Mouse (Mus musculus): ENCODE results near the gene Qpctl.

Gene Qpctl

DNA sequence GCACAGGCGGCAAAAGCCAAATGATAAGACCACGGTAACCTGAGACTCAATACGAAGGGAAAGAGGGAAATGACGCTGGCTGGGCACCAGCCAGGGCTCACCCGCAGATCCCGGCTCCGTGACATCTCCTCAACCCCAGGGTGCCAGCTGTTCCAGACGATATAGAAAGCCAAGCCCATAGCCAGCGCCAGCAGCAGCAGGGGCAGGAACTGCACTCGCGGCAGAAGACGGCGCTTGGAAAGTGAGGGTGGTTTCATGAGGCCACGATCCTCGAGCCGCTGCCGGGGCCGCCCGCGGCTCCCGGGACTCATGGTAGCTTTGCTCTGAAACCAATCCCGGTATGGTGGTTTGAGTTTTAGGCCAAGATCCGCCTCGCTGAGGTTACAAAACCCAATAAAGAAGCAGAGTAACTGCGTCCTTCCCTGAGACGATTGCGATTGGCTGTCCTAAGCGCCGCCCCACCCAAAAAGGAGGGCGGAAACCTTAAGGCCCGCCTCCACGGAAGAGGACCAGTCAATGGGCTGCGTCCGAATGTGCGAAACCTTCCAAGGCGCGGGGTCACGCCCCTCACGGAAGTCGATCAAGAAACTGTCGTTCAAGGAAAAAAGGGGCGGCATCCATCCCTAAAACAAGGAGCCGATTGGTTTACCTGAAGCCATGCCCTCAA lies at the start of gene Qpctl:
Gene Qpctl, minus strand, starts transcription at position 417 of the 667 bp plus-strand sequence.
- peak within 1 kb of the TSS; percentile 99 for H3K4me3 ChIP-seq (replicated peaks; ENCODE audit: low read length)
- H3K36me3 ChIP-seq (ENCODE audit: insufficient read depth, low read length) = peaks cover 57% of the 10 kb centered on the region
- H3K27me3 ChIP-seq (ENCODE audit: insufficient read depth, low read length) = no peaks in the 10 kb centered on the region
- peaks cover 40% of the 10 kb centered on the region for H3K4me1 ChIP-seq (replicated peaks; ENCODE audit: low read depth, low read length)
- no peak for TF ChIP-seq CTCF (conservative IDR thresholded peaks at IDR 0.05; ENCODE audit: low read length)
- TF ChIP-seq POU5F1 (IDR thresholded peaks at IDR 0.05; ENCODE audit: borderline replicate concordance, low read length) = no peak
- no peak for TF ChIP-seq NANOG (IDR thresholded peaks at IDR 0.05; ENCODE audit: borderline replicate concordance, low read length)
- no peaks in the 10 kb centered on the region for H3K9me3 ChIP-seq (ENCODE audit: low read length)

- Histone ChIP-seq H3K27me3 (ENCODE audit: insufficient read depth, low read length) (no peaks in the 10 kb centered on the region), H3K4me3 (replicated peaks; ENCODE audit: low read length) (no peak overlapping the region), H3K4me1 (replicated peaks; ENCODE audit: low read depth, low read length) (peaks cover 66% of the 10 kb centered on the region), H3K9me3 (ENCODE audit: low read length) (no peaks in the 10 kb centered on the region), H3K36me3 (ENCODE audit: insufficient read depth, low read length) (peaks cover 39% of the 10 kb centered on the region)
- TF ChIP-seq CTCF (conservative IDR thresholded peaks at IDR 0.05; ENCODE audit: low read length) (peak; percentile 99), POU5F1 (IDR thresholded peaks at IDR 0.05; ENCODE audit: borderline replicate concordance, low read length) (no peak)
These were observed 48.9 kb upstream of the Qpctl start for GRCm38 (mm10) chr7:19197985-19198384.

DNA sequence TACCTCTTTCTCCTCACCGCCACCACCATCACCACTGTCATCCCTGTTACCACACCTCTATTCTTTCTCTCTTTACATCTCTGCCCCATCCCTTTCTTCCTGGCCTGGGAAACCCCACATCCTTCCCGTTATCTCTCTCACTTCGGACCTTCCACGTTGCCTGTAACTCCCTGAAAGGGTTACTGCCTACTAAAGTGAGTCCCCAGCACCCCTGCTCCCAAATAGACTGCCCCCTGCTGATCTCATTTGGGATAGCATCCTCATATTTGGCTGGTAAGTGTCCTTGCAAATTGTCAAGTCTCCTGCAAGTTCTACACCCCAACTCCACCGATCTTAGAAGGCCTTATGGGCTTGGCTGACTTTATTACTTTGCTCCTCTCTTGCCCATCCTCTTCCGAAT lies 47.6 kb upstream of the Qpctl start:
- H3K36me3 ChIP-seq (ENCODE audit: insufficient read depth, low read length) = peaks cover 50% of the 10 kb centered on the region
- H3K27me3 ChIP-seq (ENCODE audit: insufficient read depth, low read length) = no peaks in the 10 kb centered on the region
- H3K4me3 ChIP-seq (replicated peaks; ENCODE audit: low read length) = no peak overlapping the region
- no peaks in the 10 kb centered on the region for H3K9me3 ChIP-seq (ENCODE audit: low read length)
- H3K4me1 ChIP-seq (replicated peaks; ENCODE audit: low read depth, low read length) = peaks cover 53% of the 10 kb centered on the region
- no peak for TF ChIP-seq NANOG (IDR thresholded peaks at IDR 0.05; ENCODE audit: borderline replicate concordance, low read length)
- peak; percentile 89 for TF ChIP-seq CTCF (conservative IDR thresholded peaks at IDR 0.05; ENCODE audit: low read length)

- peak; percentile 85 for TF ChIP-seq CTCF (conservative IDR thresholded peaks at IDR 0.05; ENCODE audit: low read length)
- no peak for TF ChIP-seq POU5F1 (IDR thresholded peaks at IDR 0.05; ENCODE audit: borderline replicate concordance, low read length)
- Histone ChIP-seq H3K36me3 (ENCODE audit: insufficient read depth, low read length) (peaks cover 57% of the 10 kb centered on the region), H3K4me3 (replicated peaks; ENCODE audit: low read length) (no peak overlapping the region)
These were observed 45.6 kb upstream of the Qpctl start for GRCm38 (mm10) chr7:19194676-19195075.

GRCm38 (mm10) chr7:19184758-19185157 lies 35.7 kb upstream of the Qpctl start:
- Histone ChIP-seq H3K36me3 (ENCODE audit: insufficient read depth, low read length) (peaks cover 39% of the 10 kb centered on the region), H3K4me1 (replicated peaks; ENCODE audit: low read depth, low read length) (peaks cover 62% of the 10 kb centered on the region), H3K27me3 (ENCODE audit: insufficient read depth, low read length) (0 out of 2 replicates have a peak, but pooled peaks cover under 1% of the 10 kb centered on the region), H3K4me3 (replicated peaks; ENCODE audit: low read length) (0 out of 2 replicates have a peak overlapping the region, but pooled peaks have one; percentile 7), H3K9me3 (ENCODE audit: low read length) (no peaks in the 10 kb centered on the region)
- TF ChIP-seq POU5F1 (IDR thresholded peaks at IDR 0.05; ENCODE audit: borderline replicate concordance, low read length) = no peak
- TF ChIP-seq NANOG (IDR thresholded peaks at IDR 0.05; ENCODE audit: borderline replicate concordance, low read length) = no peak
- no peak for TF ChIP-seq CTCF (conservative IDR thresholded peaks at IDR 0.05; ENCODE audit: low read length)

More at GRCm38 (mm10) chr7:19194676-19195075, 45.6 kb upstream of the Qpctl start:
- Histone ChIP-seq H3K27me3 (ENCODE audit: insufficient read depth, low read length) (no peaks in the 10 kb centered on the region), H3K4me1 (replicated peaks; ENCODE audit: low read depth, low read length) (peaks cover 40% of the 10 kb centered on the region), H3K9me3 (ENCODE audit: low read length) (no peaks in the 10 kb centered on the region)

DNA sequence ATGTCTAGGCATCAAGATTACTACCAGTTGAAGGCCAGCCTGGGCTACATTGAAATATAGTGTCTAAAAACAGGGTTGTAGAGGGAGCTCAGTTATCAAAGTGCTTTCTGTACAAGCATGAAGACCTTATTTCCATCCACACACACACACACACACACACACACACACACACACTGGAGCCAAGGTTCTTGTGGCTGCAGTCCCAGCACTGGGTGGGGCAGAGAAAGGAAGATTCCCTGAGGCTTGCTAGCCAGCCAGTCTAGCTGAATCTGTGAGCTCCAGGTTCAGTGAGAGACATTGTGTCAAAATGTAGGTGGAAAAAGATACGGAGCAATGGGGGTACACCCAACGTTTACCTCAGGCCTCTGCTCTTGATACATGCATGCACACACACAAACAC lies 35.2 kb upstream of the Qpctl start:
- H3K9me3 ChIP-seq (ENCODE audit: low read length) = no peaks in the 10 kb centered on the region
- H3K27me3 ChIP-seq (ENCODE audit: insufficient read depth, low read length) = peaks cover 5% of the 10 kb centered on the region; the same call in 1 of the 2 replicates
- TF ChIP-seq NANOG (IDR thresholded peaks at IDR 0.05; ENCODE audit: borderline replicate concordance, low read length) = no peak
- no peak for TF ChIP-seq CTCF (conservative IDR thresholded peaks at IDR 0.05; ENCODE audit: low read length)
- TF ChIP-seq POU5F1 (IDR thresholded peaks at IDR 0.05; ENCODE audit: borderline replicate concordance, low read length) = no peak
- peaks cover 67% of the 10 kb centered on the region for H3K4me1 ChIP-seq (replicated peaks; ENCODE audit: low read depth, low read length)
- peaks cover 39% of the 10 kb centered on the region for H3K36me3 ChIP-seq (ENCODE audit: insufficient read depth, low read length)
- no peak overlapping the region for H3K4me3 ChIP-seq (replicated peaks; ENCODE audit: low read length)

- H3K9me3 ChIP-seq (ENCODE audit: low read length) = no peaks in the 10 kb centered on the region
- peaks cover 17% of the 10 kb centered on the region for H3K36me3 ChIP-seq (ENCODE audit: insufficient read depth, low read length)
- no peak for TF ChIP-seq CTCF (conservative IDR thresholded peaks at IDR 0.05; ENCODE audit: low read length)
- TF ChIP-seq POU5F1 (IDR thresholded peaks at IDR 0.05; ENCODE audit: borderline replicate concordance, low read length) = no peak
- TF ChIP-seq NANOG (IDR thresholded peaks at IDR 0.05; ENCODE audit: borderline replicate concordance, low read length) = no peak
- H3K4me1 ChIP-seq (replicated peaks; ENCODE audit: low read depth, low read length) = peaks cover 88% of the 10 kb centered on the region
- H3K4me3 ChIP-seq (replicated peaks; ENCODE audit: low read length) = peak overlapping the region; percentile 83
- peaks cover 26% of the 10 kb centered on the region for H3K27me3 ChIP-seq (ENCODE audit: insufficient read depth, low read length)
These were observed 31.9 kb upstream of the Qpctl start for GRCm38 (mm10) chr7:19180862-19181429.

- TF ChIP-seq CTCF (conservative IDR thresholded peaks at IDR 0.05; ENCODE audit: low read length) = no peak
- Histone ChIP-seq H3K9me3 (ENCODE audit: low read length) (no peaks in the 10 kb centered on the region), H3K4me3 (replicated peaks; ENCODE audit: low read length) (peak overlapping the region; percentile 71), H3K4me1 (replicated peaks; ENCODE audit: low read depth, low read length) (peaks cover 78% of the 10 kb centered on the region), H3K36me3 (ENCODE audit: insufficient read depth, low read length) (peaks cover 10% of the 10 kb centered on the region), H3K27me3 (ENCODE audit: insufficient read depth, low read length) (peaks cover 26% of the 10 kb centered on the region)
These were observed 30.8 kb upstream of the Qpctl start for GRCm38 (mm10) chr7:19179936-19180335.

- Histone ChIP-seq H3K9me3 (ENCODE audit: low read length) (no peaks in the 10 kb centered on the region), H3K4me3 (replicated peaks; ENCODE audit: low read length) (peak overlapping the region; percentile 71), H3K4me1 (replicated peaks; ENCODE audit: low read depth, low read length) (peaks cover 73% of the 10 kb centered on the region), H3K36me3 (ENCODE audit: insufficient read depth, low read length) (0 out of 2 replicates have a peak, but pooled peaks cover 6% of the 10 kb centered on the region), H3K27me3 (ENCODE audit: insufficient read depth, low read length) (peaks cover 26% of the 10 kb centered on the region)
- TF ChIP-seq NANOG (IDR thresholded peaks at IDR 0.05; ENCODE audit: borderline replicate concordance, low read length) = no peak
- TF ChIP-seq CTCF (conservative IDR thresholded peaks at IDR 0.05; ENCODE audit: low read length) = no peak; the same call in 1 of the 2 replicates
- TF ChIP-seq POU5F1 (IDR thresholded peaks at IDR 0.05; ENCODE audit: borderline replicate concordance, low read length) = no peak
These were observed 30.1 kb upstream of the Qpctl start for GRCm38 (mm10) chr7:19179173-19179572.
